Mouse (Mus musculus): ENCODE results near the gene Srsf1. TPM values are rescaled to one million over a fixed set of nuclear protein-coding genes. Genes with fewer than 3 reads are reported as not detected.
A peak's percentile ranks its signal among the peaks of the same experiment; 100 is the strongest.

The Srsf1 gene
- total RNA-seq (2021): 10 to 100 TPM; 53.7 to 75.2 TPM
- long read RNA-seq, experiment 1, full-length matches to known transcripts: 15 of 30 reads
- long read RNA-seq, experiment 1, partial matches to known transcripts: 5 of 30 reads
- long read RNA-seq, experiment 1, other reads (novel, unspliced or antisense): 10 of 30 reads
- long read RNA-seq, experiment 2, full-length matches to known transcripts: 20 of 34 reads
- long read RNA-seq, experiment 2, partial matches to known transcripts: 8 of 34 reads
- long read RNA-seq, experiment 2, other reads (novel, unspliced or antisense): 6 of 34 reads

GRCm38 (mm10) chr11:88046944-88047794 is at the start of gene Srsf1:
TSS of gene Srsf1 (plus strand) at chr11:88047373.
- peak; percentile 97 for DNase-seq (ENCODE audit: low spot score)

DNA sequence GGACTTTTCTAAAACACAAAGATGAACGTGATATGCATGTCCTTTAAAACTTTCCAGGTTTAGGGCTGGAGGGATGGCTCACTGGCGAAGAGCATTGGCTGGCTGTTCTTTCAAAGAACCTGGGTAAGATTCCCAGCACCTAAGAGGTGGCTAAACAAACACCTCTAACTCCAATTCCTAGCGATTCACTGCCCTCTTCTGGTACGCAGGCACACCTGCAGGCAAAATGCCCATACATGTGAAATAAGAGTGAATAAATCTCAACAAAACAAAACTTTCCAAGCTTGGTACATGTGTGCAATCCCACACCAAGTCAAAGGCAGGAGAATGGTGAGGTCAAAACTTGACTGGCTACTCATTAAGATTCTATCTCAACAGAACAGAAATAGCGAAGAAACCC is 47.4 kb upstream of the Srsf1 start:
- no peak for DNase-seq (ENCODE audit: low spot score)

- DNase-seq (ENCODE audit: low spot score): no peak
Observed at GRCm38 (mm10) chr11:88002738-88003137, 44.4 kb upstream of the Srsf1 start.

GRCm38 (mm10) chr11:88004123-88004522 is 43.0 kb upstream of the Srsf1 start:
- no peak for DNase-seq (ENCODE audit: low spot score)

GRCm38 (mm10) chr11:88008641-88009040 is 38.5 kb upstream of the Srsf1 start:
- DNase-seq (ENCODE audit: low spot score): no peak

DNA sequence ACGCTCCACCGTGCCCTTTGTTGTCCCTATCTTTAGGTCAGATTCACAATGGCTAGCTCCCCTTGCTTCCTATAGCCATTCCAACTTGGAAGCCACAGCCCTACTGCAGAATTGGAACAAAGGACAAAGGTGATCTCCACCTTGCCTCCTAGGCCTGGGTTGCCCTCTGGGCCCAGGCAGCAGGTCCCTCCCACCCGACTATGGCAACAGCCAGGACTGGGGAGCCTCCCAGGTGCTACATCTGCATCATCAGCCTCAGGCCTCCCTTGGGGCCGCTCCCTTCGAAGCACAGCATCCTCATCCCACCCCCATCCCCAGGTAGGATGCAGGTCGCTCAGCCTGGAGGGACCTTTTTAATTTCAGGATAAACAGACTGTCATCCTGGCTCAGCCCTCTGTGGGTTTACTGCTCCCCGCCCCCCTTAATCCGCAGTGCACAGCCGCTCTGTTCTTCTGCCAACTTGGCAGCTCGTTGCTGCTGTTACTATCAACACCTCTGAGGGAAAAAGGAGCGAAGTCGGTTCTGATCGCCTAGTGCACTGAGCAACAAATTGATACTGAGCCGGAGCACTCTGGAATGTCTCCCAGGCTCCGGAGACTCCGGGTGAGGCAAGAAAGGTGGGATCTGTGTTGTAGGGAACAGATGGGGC is 37.5 kb upstream of the Srsf1 start:
- DNase-seq (ENCODE audit: low spot score): no peak

- no peak for DNase-seq (ENCODE audit: low spot score)
Observed at GRCm38 (mm10) chr11:88011208-88011913, 35.8 kb upstream of the Srsf1 start.

DNA sequence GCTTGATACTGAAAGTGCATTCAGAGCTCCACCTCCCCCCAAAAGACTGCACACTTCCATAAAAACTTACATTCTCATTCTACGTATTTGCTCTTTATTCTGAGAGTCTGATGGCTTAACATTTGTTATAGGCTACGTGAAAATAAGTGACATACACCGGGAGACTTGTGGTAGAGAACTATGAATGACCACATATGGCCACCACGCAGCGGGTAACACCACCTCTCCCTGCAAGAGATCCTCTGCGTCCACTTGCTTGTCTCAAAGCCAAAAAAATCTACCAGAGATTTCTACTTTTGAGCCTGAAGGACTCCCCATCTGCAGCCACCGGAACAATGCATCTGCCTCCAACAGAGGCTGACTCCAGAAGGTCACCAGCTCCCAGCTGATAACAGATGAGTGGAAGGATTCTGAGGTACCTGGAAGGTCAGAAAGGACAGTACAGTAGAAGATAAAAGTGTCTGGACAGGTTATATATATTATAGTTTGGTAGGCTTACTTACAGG is 35.2 kb upstream of the Srsf1 start:
- DNase-seq (ENCODE audit: low spot score): no peak

DNA sequence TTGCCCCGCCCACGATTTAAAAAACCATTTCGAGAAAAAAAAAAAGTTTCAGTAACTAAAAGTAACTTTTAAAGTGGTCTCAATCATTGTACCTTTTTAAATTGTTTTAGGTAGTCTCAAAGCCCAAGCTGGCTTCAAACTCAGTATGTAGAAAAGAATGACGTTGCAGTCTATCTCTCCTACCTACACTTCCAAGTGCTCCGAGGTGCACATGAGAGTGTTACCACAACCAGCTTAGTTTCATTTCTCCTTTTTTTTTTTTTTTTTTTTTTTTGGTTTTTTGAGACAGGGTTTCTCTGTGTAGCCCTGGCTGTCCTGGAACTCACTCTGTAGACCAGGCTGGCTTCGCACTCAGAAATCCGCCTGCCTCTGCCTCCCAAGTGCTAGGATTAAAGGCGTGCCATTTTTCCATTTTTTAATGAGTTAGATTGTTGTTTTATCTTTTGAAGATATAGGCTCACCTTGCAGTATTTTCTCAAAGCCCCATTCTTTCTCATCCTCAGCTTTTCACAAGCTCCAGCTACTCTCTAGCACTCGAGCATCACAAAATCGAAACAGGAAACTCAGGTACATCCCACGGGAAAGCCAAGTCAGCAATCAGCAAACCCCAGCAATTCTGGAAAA is 34.4 kb upstream of the Srsf1 start:
- DNase-seq (ENCODE audit: low spot score): no peak

DNA sequence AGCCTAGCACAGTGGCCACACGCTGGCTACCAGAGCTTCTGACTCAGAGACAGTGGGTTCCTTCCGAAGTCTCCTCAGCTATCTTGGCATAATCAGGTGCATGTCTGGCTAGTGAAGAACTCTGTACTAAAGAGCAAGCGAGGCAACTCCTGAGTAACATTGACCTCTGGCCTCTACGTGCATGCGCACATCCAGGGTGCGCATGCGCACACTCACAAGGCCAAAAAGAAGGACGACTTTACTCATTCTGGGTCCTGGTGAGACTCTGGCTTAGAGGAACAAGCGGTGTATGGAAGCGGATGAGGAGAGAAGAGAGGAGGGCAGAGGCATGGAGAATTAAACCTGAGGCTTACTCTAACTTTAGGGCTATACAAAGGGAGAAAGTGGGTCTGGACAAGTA is 33.5 kb upstream of the Srsf1 start:
- DNase-seq (ENCODE audit: low spot score): no peak

DNA sequence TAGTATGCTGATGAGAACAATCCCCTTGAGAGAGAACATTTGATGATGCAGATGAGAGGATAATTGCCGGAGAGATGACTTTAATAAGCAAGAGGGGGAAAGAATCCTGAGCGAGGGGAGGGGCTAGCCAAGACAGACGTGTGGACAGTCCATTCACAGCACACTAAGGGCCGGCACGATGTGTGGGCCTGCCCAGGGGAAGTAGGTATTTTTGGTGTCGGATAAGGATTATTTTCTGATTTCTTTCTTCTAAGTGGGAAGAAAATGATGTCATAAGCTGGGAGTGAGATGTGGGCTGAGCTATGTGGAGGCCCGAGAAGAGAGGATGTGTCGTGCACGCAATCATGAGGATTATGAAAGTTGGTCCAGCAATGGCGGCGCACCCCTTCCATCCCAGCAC is 32.0 kb upstream of the Srsf1 start:
- DNase-seq (ENCODE audit: low spot score): no peak

- no peak for DNase-seq (ENCODE audit: low spot score)
Observed at GRCm38 (mm10) chr11:88015795-88016194, 31.4 kb upstream of the Srsf1 start.

DNA sequence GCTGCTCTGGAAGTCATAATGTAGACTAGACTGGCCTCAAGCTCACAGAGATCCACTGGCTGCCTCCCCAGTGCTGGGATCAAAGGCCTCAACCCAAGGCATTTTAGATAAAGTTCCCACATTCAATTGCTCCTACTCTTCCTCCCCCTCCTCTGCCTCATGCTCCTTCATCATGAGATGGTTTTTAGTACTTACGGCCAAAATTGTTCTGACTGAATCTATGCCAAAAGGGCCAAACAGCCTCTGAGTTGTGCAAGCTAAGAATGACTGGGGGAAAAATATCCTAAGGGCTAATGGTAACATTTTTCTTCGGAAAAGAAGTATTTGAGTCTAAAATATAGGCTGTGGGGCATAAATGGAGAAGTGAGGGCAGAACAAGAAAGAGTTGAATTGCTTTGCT is 23.2 kb upstream of the Srsf1 start:
- DNase-seq (ENCODE audit: low spot score): no peak

DNA sequence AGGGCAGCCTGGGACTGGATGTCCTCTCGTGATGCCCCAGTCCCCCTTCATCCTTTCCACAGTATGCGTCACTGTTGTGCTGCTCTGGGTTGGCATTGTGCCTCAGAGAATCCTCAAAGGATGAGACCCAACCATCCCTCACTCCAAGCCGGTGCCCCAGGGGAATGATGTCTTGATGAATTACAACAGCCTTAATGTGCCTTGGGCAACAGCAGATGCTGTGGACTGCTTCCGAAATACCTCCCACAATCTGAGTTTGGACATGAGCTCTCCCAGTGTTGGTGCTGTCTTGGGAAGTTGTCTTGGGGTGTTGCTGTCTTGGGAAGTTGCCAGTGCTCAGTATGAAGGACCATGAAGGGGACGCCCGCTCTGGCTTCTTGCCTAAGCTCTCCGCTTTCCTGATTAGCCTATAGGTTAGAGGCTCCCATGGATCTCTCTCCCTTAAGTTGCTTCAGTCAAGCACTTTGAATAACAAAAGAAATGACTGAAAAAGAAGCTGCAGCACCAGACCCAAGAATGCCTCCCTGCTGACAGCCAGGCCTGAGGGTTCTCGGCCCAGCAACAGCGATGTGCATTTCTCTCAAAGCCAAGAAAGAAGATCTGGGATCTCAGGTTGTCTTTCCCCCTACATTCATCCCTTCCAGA is 19.7 kb upstream of the Srsf1 start:
- no peak for DNase-seq (ENCODE audit: low spot score)

DNA sequence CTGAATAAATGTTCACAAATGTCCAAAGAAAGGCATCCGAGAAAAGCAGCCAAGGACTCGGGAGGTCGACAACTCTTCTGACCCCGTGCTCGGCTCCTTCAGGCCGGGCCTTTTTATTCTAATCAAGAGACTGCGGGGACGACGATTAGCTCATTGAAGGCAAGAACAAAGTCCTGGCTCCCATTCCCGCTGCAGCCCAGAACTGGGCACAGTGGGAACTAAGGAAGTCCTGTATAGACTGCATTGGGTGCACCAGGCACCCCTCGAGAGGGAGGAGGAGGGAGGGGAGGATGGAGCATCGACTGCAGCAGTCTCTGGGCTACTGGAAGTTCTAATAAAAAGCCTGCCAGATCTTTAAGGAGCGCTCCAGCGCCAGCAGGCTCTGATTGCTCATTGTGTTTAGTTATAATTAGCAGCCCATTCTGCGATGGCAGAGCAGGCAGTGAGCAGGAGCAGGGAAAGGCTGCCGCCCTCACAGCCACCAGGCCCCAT is 18.9 kb upstream of the Srsf1 start:
- DNase-seq (ENCODE audit: low spot score): no peak

- DNase-seq (ENCODE audit: low spot score): no peak
Observed at GRCm38 (mm10) chr11:88030219-88030618, 17.0 kb upstream of the Srsf1 start.

DNA sequence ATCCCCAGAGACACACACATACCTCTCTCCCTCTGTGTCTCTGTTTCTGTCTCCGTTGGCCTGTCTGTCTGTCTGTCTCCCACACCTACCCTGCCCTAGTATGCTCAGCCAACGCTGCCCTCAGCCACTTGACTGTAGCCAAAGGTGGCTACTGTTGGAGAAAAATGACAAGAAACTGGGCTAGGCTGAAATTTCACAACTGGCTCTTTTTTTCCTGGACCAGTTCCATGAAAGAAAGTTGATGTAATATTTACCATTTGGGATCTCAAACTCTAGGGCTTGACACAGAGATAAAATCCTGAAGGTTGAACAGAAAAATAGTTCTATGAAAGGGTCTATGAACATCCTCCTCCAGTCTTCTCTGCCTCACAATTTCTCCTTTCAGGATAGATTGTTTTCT is 16.3 kb upstream of the Srsf1 start:
- no peak for DNase-seq (ENCODE audit: low spot score)

DNA sequence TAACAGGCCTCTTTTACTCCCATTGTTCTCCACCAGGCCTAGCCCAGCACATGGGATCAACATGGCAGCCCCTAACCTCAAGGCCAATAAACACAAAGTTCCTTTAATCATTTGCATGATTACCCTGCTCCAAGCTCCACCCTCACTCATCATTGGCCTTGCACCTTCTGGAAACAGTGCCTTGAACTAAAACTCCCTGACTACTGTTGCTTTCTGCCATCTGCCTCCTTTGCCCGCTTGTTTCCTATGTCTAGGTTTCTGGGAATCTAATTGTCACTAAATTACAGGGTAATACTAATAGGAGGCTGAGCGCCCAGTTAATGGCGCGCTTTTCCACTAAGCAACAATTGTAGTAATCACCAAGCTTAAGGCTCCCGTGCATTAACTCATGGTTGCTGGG is 15.4 kb upstream of the Srsf1 start:
- DNase-seq (ENCODE audit: low spot score): no peak

- no peak for DNase-seq (ENCODE audit: low spot score)
Observed at GRCm38 (mm10) chr11:88035970-88036369, 11.2 kb upstream of the Srsf1 start.

DNA sequence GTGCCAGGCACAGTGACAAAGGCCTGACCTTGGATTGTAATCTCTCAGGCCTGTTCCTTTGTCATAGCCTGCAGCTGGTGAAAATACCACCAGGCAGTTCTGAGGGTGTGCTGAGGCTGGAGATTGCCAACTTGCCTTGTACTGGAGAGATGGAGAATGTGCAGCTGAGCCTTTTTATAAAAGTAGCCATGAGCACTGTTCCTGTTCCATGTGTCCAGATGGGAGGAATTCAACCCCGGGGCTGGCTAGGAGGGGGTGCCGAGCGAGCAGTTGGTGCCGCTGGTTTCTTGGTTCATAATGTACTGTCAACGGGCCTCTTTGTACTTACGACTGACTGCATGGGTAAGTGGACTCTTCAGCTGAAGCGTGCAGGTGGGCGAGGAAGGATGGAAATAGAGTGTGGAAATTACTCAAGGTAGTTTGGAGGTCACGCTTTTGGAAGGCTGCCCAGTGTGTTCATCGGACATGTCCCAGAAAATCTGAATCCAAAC is 10.4 kb upstream of the Srsf1 start:
- DNase-seq (ENCODE audit: low spot score): no peak

All from gastrocnemius, adult 18-20 months (tissue).